Mouse (Mus musculus) forebrain, embryonic 11.5 days (tissue): ENCODE data around the gene Ephx3. TPM values are rescaled to one million over a fixed set of nuclear protein-coding genes. Genes with fewer than 3 reads are reported as not detected.
A peak's percentile ranks its signal among the peaks of the same experiment; 100 is the strongest.

Source experiments
- ATAC-seq: fragments of 200-750 bp; cut with Nextera tagmentation; replicated peaks from 2 replicates; pipeline ENCODE4 v1.8.0; 2017; ENCODE audit warnings: moderate TSS enrichment; ENCODE audit not compliant: low FRiP score
- DNase-seq: peaks from one replicate; pipeline ENCODE4 v3.0.0-alpha.2; 2017; ENCODE audit warnings: low spot score
- H3K27ac ChIP-seq: fragments of 300-500 bp; sonication (generic); 2 replicates; pipeline ENCODE4 v1.5.1; 2014; ENCODE audit warnings: low read depth, low read length
- H3K27me3 ChIP-seq: fragments of 300-500 bp; sonication (generic); 2 replicates; pipeline ENCODE4 v1.6.1; 2014; ENCODE audit warnings: mild to moderate bottlenecking, low read length, mixed read lengths; ENCODE audit not compliant: control insufficient read depth, insufficient read depth
- H3K36me3 ChIP-seq: fragments of 300-500 bp; sonication (generic); 2 replicates; pipeline ENCODE4 v1.6.1; 2014; ENCODE audit warnings: mild to moderate bottlenecking, low read length, moderate library complexity, mixed read lengths; ENCODE audit not compliant: control insufficient read depth, insufficient read depth
- H3K4me1 ChIP-seq: fragments of 300-500 bp; sonication (generic); replicated peaks from 2 replicates; pipeline ENCODE4 v1.6.1; 2014; ENCODE audit warnings: low read length, mixed read lengths; ENCODE audit not compliant: control insufficient read depth, insufficient read depth
- H3K4me2 ChIP-seq: fragments of 300-500 bp; sonication (generic); 2 replicates; pipeline ENCODE4 v1.6.1; 2014; ENCODE audit warnings: low read depth, mild to moderate bottlenecking, low read length, moderate library complexity, mixed read lengths; ENCODE audit not compliant: severe bottlenecking
- H3K4me3 ChIP-seq: fragments of 300-500 bp; sonication (generic); 2 replicates; pipeline ENCODE4 v1.5.1; 2014; ENCODE audit warnings: low read depth, low read length
- H3K9ac ChIP-seq: fragments of 300-500 bp; sonication (generic); 2 replicates; pipeline ENCODE4 v1.6.1; 2014; ENCODE audit warnings: low read length
- H3K9me3 ChIP-seq: fragments of 300-500 bp; sonication (generic); 2 replicates; pipeline ENCODE4 v1.6.1; 2016; ENCODE audit warnings: low read length, mixed read lengths; ENCODE audit not compliant: control insufficient read depth
- WGBS: fragments of 180-500 bp; shearing (Covaris S2); extraction: QIAGEN DNeasy Blood & Tissue Kit; methylation state at CpG from one replicate; pipeline ENCODE4 v1.1.7; 2014; 5-methylcytosine and 5-hydroxymethylcytosine counted together
- polyA plus RNA-seq: library from polyadenylated mRNA; unstranded; fragments of >200 nt; fragmentation: Nextera tagmentation; extraction: Ambion mirVana; gene quantifications from 2 replicates; pipeline ENCODE4 v1.2.1, GENCODE M21; 2014

Ephx3 gene
- polyA plus RNA-seq, 1 experiment from 2014 or later: 0.23 TPM

- 57% methylated on average over 3 of the region's 3 CpGs for WGBS
- no peaks in the 10 kb centered on the region for H3K9me3 ChIP-seq
- no peak overlapping the region for H3K9ac ChIP-seq
- ATAC-seq: peak; percentile 61; the same call in 1 of the 2 replicates
- peaks cover 23% of the 10 kb centered on the region; the same call in 1 of the 2 replicates for H3K36me3 ChIP-seq
- no peaks in the 10 kb centered on the region for H3K27me3 ChIP-seq
- no peak overlapping the region for H3K4me3 ChIP-seq
- peak; percentile 78 for DNase-seq
- no peak overlapping the region for H3K27ac ChIP-seq
- H3K4me1 ChIP-seq: no peaks in the 10 kb centered on the region
- no peak overlapping the region for H3K4me2 ChIP-seq
Observed at GRCm38 (mm10) chr17:32209752-32210151, 20.4 kb upstream of the Ephx3 start.

GRCm38 (mm10) chr17:32209144-32209543 is 19.8 kb upstream of the Ephx3 start:
- 80% methylated on average over 6 of the region's 6 CpGs for WGBS
- Histone ChIP-seq H3K27ac (no peak overlapping the region), H3K36me3 (peaks cover 20% of the 10 kb centered on the region; the same call in 1 of the 2 replicates), H3K9me3 (no peaks in the 10 kb centered on the region), H3K4me2 (no peak overlapping the region), H3K27me3 (no peaks in the 10 kb centered on the region), H3K9ac (no peak overlapping the region), H3K4me1 (no peaks in the 10 kb centered on the region), H3K4me3 (no peak overlapping the region)
- DNase-seq (no peak), ATAC-seq (no peak)

GRCm38 (mm10) chr17:32207586-32208245 is 18.4 kb upstream of the Ephx3 start:
- DNase-seq (no peak), ATAC-seq (no peak)
- H3K4me2 ChIP-seq: no peak overlapping the region
- no peak overlapping the region for H3K4me3 ChIP-seq
- peaks cover 17% of the 10 kb centered on the region; the same call in 1 of the 2 replicates for H3K36me3 ChIP-seq
- H3K9ac ChIP-seq: no peak overlapping the region
- H3K9me3 ChIP-seq: no peaks in the 10 kb centered on the region
- H3K4me1 ChIP-seq: no peaks in the 10 kb centered on the region
- no peaks in the 10 kb centered on the region for H3K27me3 ChIP-seq
- WGBS: 83% methylated on average over 5 of the region's 5 CpGs
- H3K27ac ChIP-seq: no peak overlapping the region

GRCm38 (mm10) chr17:32205345-32205744 is 16.0 kb upstream of the Ephx3 start:
- DNase-seq: no peak
- no peak overlapping the region for H3K27ac ChIP-seq
- no peak for ATAC-seq
- no peak overlapping the region for H3K4me3 ChIP-seq
- no peak overlapping the region for H3K4me2 ChIP-seq
- H3K9me3 ChIP-seq: no peaks in the 10 kb centered on the region
- H3K27me3 ChIP-seq: no peaks in the 10 kb centered on the region
- H3K9ac ChIP-seq: no peak overlapping the region
- peaks cover 15% of the 10 kb centered on the region; the same call in 1 of the 2 replicates for H3K36me3 ChIP-seq
- no peaks in the 10 kb centered on the region for H3K4me1 ChIP-seq
- 95% methylated on average over 3 of the region's 3 CpGs for WGBS

- H3K4me3 ChIP-seq: no peak overlapping the region
- H3K9me3 ChIP-seq: no peaks in the 10 kb centered on the region
- no peaks in the 10 kb centered on the region for H3K4me1 ChIP-seq
- H3K4me2 ChIP-seq: no peak overlapping the region
- H3K27ac ChIP-seq: no peak overlapping the region
- no peak for DNase-seq
- WGBS: 93% methylated on average over 3 of the region's 3 CpGs
- no peak for ATAC-seq
- no peak overlapping the region for H3K9ac ChIP-seq
- H3K27me3 ChIP-seq: no peaks in the 10 kb centered on the region
- peaks cover 23% of the 10 kb centered on the region for H3K36me3 ChIP-seq
Observed at GRCm38 (mm10) chr17:32202972-32203371, 13.6 kb upstream of the Ephx3 start.

GRCm38 (mm10) chr17:32201086-32201485 is 11.7 kb upstream of the Ephx3 start:
- no peak overlapping the region for H3K4me3 ChIP-seq
- no peak overlapping the region for H3K27ac ChIP-seq
- peaks cover 30% of the 10 kb centered on the region for H3K36me3 ChIP-seq
- WGBS: 88% methylated on average over 5 of the region's 5 CpGs
- no peak overlapping the region for H3K4me2 ChIP-seq
- no peak overlapping the region for H3K9ac ChIP-seq
- ATAC-seq (no peak), DNase-seq (no peak)
- no peaks in the 10 kb centered on the region for H3K27me3 ChIP-seq
- H3K4me1 ChIP-seq: no peaks in the 10 kb centered on the region
- no peaks in the 10 kb centered on the region for H3K9me3 ChIP-seq

GRCm38 (mm10) chr17:32199796-32200195 is 10.4 kb upstream of the Ephx3 start:
- Histone ChIP-seq H3K4me3 (no peak overlapping the region), H3K9ac (no peak overlapping the region), H3K9me3 (no peaks in the 10 kb centered on the region), H3K27ac (no peak overlapping the region), H3K4me2 (no peak overlapping the region), H3K36me3 (peaks cover 28% of the 10 kb centered on the region), H3K4me1 (no peaks in the 10 kb centered on the region), H3K27me3 (no peaks in the 10 kb centered on the region)
- ATAC-seq: no peak
- 87% methylated on average over 2 of the region's 2 CpGs for WGBS
- no peak for DNase-seq

- no peak overlapping the region for H3K4me2 ChIP-seq
- DNase-seq: no peak
- no peak for ATAC-seq
- no peak overlapping the region for H3K4me3 ChIP-seq
- no peaks in the 10 kb centered on the region for H3K4me1 ChIP-seq
- no peaks in the 10 kb centered on the region for H3K9me3 ChIP-seq
- 91% methylated on average over 14 of the region's 14 CpGs for WGBS
- no peaks in the 10 kb centered on the region for H3K27me3 ChIP-seq
- no peak overlapping the region for H3K27ac ChIP-seq
- peaks cover 25% of the 10 kb centered on the region for H3K36me3 ChIP-seq
- H3K9ac ChIP-seq: no peak overlapping the region
Observed at GRCm38 (mm10) chr17:32197156-32197555, 7.8 kb upstream of the Ephx3 start.

GRCm38 (mm10) chr17:32195725-32196124 is 6.4 kb upstream of the Ephx3 start:
- no peak for ATAC-seq
- no peaks in the 10 kb centered on the region for H3K4me1 ChIP-seq
- no peaks in the 10 kb centered on the region for H3K27me3 ChIP-seq
- peaks cover 21% of the 10 kb centered on the region for H3K36me3 ChIP-seq
- H3K27ac ChIP-seq: no peak overlapping the region
- WGBS: 94% methylated on average over 5 of the region's 5 CpGs
- no peak overlapping the region for H3K9ac ChIP-seq
- DNase-seq: no peak
- H3K9me3 ChIP-seq: no peaks in the 10 kb centered on the region
- H3K4me2 ChIP-seq: no peak overlapping the region
- no peak overlapping the region for H3K4me3 ChIP-seq
